Comparison of ENCODE assay signal across 8 mouse cellular contexts in genomic region chr12:116405045-116405835, GRCm38 (mm10). TPM values are rescaled to one million over a fixed set of nuclear protein-coding genes. Genes with fewer than 3 reads are reported as not detected.
DNase-seq lines count a peak whose midpoint lies in the region; ATAC-seq lines count a peak whose summit lies in the region.

TSS of gene Ncapg2 (plus strand) at chr12:116405402.

- H3K27me3 ChIP-seq in hindbrain, embryonic 14.5 days (ENCODE audit: control insufficient read depth, insufficient read depth, low read length): no peaks in the 10 kb centered on the region

- H3K9ac ChIP-seq in hindbrain, embryonic 14.5 days: peak within 1 kb of the TSS; percentile 62

- H3K4me2 ChIP-seq in hindbrain, embryonic 14.5 days (replicated peaks): peak within 1 kb of the TSS; percentile 93

- peaks cover 27% of the 10 kb centered on the region; the same call in 1 of the 2 replicates for H3K9me3 ChIP-seq in hindbrain, embryonic 14.5 days (ENCODE audit: control insufficient read depth, low read length)

- peak; percentile 97 for DNase-seq in R1 (ENCODE audit: low read depth, low spot score)
- peak; percentile 97 to 99 for DNase-seq in cerebellum, postnatal 25 days
- DNase-seq in frontal cortex, postnatal 25 days (ENCODE audit: low spot score in 2 of 2): peak; percentile 89 to 98
- DNase-seq in hindbrain, embryonic 14.5 days (ENCODE audit: low spot score): peak; percentile 99
- peak; percentile 96 for DNase-seq in layer of hippocampus, postnatal 36 days
- DNase-seq in lung, postnatal 36 days: peak; percentile 98
- peak; percentile 99 for DNase-seq in retina, postnatal 1 day
- DNase-seq in urinary bladder, adult 18-20 months (ENCODE audit: low spot score in 2 of 2): peak; percentile 97 to 98

- H3K4me3 ChIP-seq in hindbrain, embryonic 14.5 days (replicated peaks; ENCODE audit: low read length): peak within 1 kb of the TSS; percentile 74

- WGBS in hindbrain, embryonic 14.5 days: under 1% methylated on average over 68 of the region's 72 CpGs

- ATAC-seq in hindbrain, embryonic 14.5 days (ENCODE audit: low FRiP score): peak; percentile 98

- 0 out of 2 replicates have a peak within 1 kb of the TSS, but pooled peaks have one; percentile 5 for H3K27ac ChIP-seq in hindbrain, embryonic 14.5 days

- H3K36me3 ChIP-seq in hindbrain, embryonic 14.5 days (replicated peaks; ENCODE audit: control insufficient read depth, insufficient read depth): no peaks in the 10 kb centered on the region; the same call in 1 of the 2 replicates

- peaks cover 11% of the 10 kb centered on the region for H3K4me1 ChIP-seq in hindbrain, embryonic 14.5 days (replicated peaks; ENCODE audit: control insufficient read depth, insufficient read depth, low read length)

RNA-seq across cellular contexts. Expression of gene Ncapg2, which starts in this region (rescaled TPM):
- polyA plus RNA-seq in hindbrain, embryonic 14.5 days (2014; fragmentation: Nextera tagmentation; extraction: Ambion mirVana): 8.1 and 10.5 TPM in 2 replicates
- total RNA-seq in layer of hippocampus, postnatal 36 days (2021): 1 to 10 TPM; 4.8 to 5.6 TPM

Comparison
In these comparisons a context has a peak if more than half of its experiments do, and no peak if none do; other contexts are left out.
1. Peak in every context shown above with its lines: DNase-seq, ATAC-seq, H3K4me3 ChIP-seq and H3K27ac ChIP-seq.